10 mouse cellular contexts compared by ENCODE assay signal in the genomic region with DNA sequence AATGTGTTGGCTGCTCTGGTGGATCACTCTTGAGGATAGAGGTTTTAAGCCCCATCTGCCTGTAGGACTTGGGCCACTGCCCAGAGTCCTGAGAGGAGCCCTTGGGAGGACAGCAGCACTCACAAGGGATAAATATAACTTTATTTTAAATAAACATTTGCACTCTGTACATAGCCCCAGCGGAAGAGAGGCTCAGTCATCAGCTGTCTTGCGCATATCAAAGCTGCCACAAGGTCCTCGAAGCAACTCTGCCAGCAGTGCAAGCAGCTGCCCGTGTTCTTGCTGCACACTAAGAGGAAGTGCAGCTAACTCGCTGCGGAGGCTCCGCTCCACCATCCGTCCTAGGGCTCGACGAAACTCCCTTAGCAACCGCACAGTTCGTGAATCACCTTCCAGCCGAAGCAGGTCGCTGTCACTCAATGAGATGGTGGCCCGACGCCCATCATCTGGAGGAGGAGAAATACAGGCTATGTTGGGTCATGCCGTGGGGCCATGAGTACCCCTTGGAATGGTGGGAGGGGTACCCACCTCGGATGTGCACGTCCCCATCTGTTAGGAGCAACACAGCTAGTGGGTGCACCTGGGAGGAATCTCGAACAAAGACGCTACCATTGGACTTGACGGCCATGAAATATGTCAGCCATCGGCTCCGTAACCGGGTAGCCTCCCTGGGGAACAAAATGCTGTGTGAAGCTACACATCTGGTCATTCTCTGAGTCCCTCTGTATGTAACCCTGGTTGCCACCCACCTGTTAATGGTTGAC. TPM values are rescaled to one million over a fixed set of nuclear protein-coding genes. Genes with fewer than 3 reads are reported as not detected.
DNase-seq lines count a peak whose midpoint lies in the region; ATAC-seq and TF ChIP-seq lines count a peak whose summit lies in the region.
"Had no signal": no experiment of that assay in that cellular context is flagged by ENCODE, and none has a peak within 500 bp of the region (broad histone marks: within the 10 kb centered on the region; RNA-seq: fewer than 3 reads in every experiment).

No protein-coding gene starts in this region.

- DNase-seq in kidney, postnatal 14 days = peak; percentile 26
- peak; percentile 59 for DNase-seq in adipocyte (ENCODE audit: low spot score)
- peak; percentile 62 for DNase-seq in gastrocnemius, adult 18-20 months (ENCODE audit: low spot score)
- no peak for DNase-seq in liver, postnatal 0 days
- no peak for DNase-seq in adrenal gland, postnatal 4 days (ENCODE audit: low spot score in 2 of 2)
- DNase-seq in ovary, postnatal 14 days (ENCODE audit: low spot score) = no peak
- DNase-seq: thymus, adult 2 months had no signal

- no peaks in the 10 kb centered on the region for H3K27me3 ChIP-seq in kidney, embryonic 14.5 days (ENCODE audit: control insufficient read depth, insufficient read depth, low read length)
- H3K27me3 ChIP-seq in liver, postnatal 0 days (ENCODE audit: insufficient read depth, low read length) = no peaks in the 10 kb centered on the region
- H3K27me3 ChIP-seq: hindbrain, embryonic 15.5 days; midbrain, embryonic 13.5 days had no signal

- H3K4me3 ChIP-seq in kidney, embryonic 14.5 days (ENCODE audit: low read length) = no peak overlapping the region
- H3K4me3 ChIP-seq in liver, postnatal 0 days (ENCODE audit: low read depth, low read length) = no peak overlapping the region
- H3K4me3 ChIP-seq: hindbrain, embryonic 15.5 days; midbrain, embryonic 13.5 days had no signal

- H3K4me1 ChIP-seq in kidney, embryonic 14.5 days (ENCODE audit: control insufficient read depth, insufficient read depth, low read length) = no peaks in the 10 kb centered on the region
- no peaks in the 10 kb centered on the region for H3K4me1 ChIP-seq in liver, postnatal 0 days (ENCODE audit: insufficient read depth)
- H3K4me1 ChIP-seq: hindbrain, embryonic 15.5 days; midbrain, embryonic 13.5 days had no signal

- H3K27ac ChIP-seq in kidney, embryonic 14.5 days (ENCODE audit: low read depth, low read length) = no peak overlapping the region
- H3K27ac ChIP-seq in liver, postnatal 0 days (ENCODE audit: low read depth) = no peak overlapping the region
- H3K27ac ChIP-seq: hindbrain, embryonic 15.5 days; midbrain, embryonic 13.5 days had no signal

- no peak for ATAC-seq in kidney, embryonic 14.5 days (ENCODE audit: low FRiP score, low TSS enrichment)
- ATAC-seq in liver, postnatal 0 days = 0 out of 2 replicates have a peak, but pooled peaks have one; percentile 4
- ATAC-seq: midbrain, embryonic 13.5 days had no signal

- TF ChIP-seq EP300 in liver, postnatal 0 days (IDR thresholded peaks at IDR 0.05; ENCODE audit: low read depth) = no peak

- H3K9ac ChIP-seq in kidney, embryonic 14.5 days (ENCODE audit: low read depth, low read length) = no peak overlapping the region
- no peak overlapping the region for H3K9ac ChIP-seq in liver, postnatal 0 days (replicated peaks)
- H3K9ac ChIP-seq: hindbrain, embryonic 15.5 days; midbrain, embryonic 13.5 days had no signal

- H3K4me2 ChIP-seq in kidney, embryonic 14.5 days (replicated peaks; ENCODE audit: low read depth, low read length) = no peak overlapping the region
- H3K4me2 ChIP-seq in liver, postnatal 0 days (ENCODE audit: low read depth, low read length) = no peak overlapping the region
- H3K4me2 ChIP-seq: hindbrain, embryonic 15.5 days; midbrain, embryonic 13.5 days had no signal

- peaks cover 90% of the 10 kb centered on the region for H3K36me3 ChIP-seq in kidney, embryonic 14.5 days (ENCODE audit: control insufficient read depth, insufficient read depth, low read length)
- peaks cover 77% of the 10 kb centered on the region for H3K36me3 ChIP-seq in liver, postnatal 0 days (replicated peaks; ENCODE audit: insufficient read depth, low read length)

- no peak for TF ChIP-seq CTCF in liver, postnatal 0 days (IDR thresholded peaks at IDR 0.05; ENCODE audit: low read depth)

- 88% methylated on average over 25 of the region's 25 CpGs for WGBS in kidney, embryonic 14.5 days
- WGBS in liver, postnatal 0 days (ENCODE audit: insufficient replicate concordance) = 83% methylated on average over 25 of the region's 25 CpGs

- no peaks in the 10 kb centered on the region for H3K9me3 ChIP-seq in kidney, embryonic 14.5 days (ENCODE audit: control insufficient read depth, low read length)
- H3K9me3 ChIP-seq in liver, postnatal 0 days (ENCODE audit: low read length) = no peaks in the 10 kb centered on the region
- H3K9me3 ChIP-seq: hindbrain, embryonic 15.5 days; midbrain, embryonic 13.5 days had no signal

RNA-seq across cellular contexts. Expression of a gene that starts 33.1 kb away (rescaled TPM):
- 99.3 and 198 TPM in 2 replicates for polyA plus RNA-seq in kidney, embryonic 14.5 days (2014; fragmentation: Nextera tagmentation; extraction: Ambion mirVana)
- 10 to 100 TPM; 23.4 to 24.3 TPM for total RNA-seq in gastrocnemius, adult 18-20 months (2021)
- polyA plus RNA-seq in liver, postnatal 0 days (2015; fragmentation: Nextera tagmentation; extraction: Ambion mirVana) = 13.5 and 18.5 TPM in 2 replicates
- 100 to 1,000 TPM in 1 of 2 experiments, 10 to 100 TPM in 1; 90.4 to 100 TPM for total RNA-seq in adrenal gland, postnatal 4 days (2021)

RNA-seq across cellular contexts. Expression of a gene that starts 33.2 kb away (rescaled TPM):
- 122 and 142 TPM in 2 replicates for polyA plus RNA-seq in kidney, embryonic 14.5 days (2014; fragmentation: Nextera tagmentation; extraction: Ambion mirVana)
- total RNA-seq in gastrocnemius, adult 18-20 months (2021) = 10 to 100 TPM; 31.6 to 32.5 TPM
- polyA plus RNA-seq in liver, postnatal 0 days (2015; fragmentation: Nextera tagmentation; extraction: Ambion mirVana) = 19.0 and 24.8 TPM in 2 replicates
- 100 to 1,000 TPM; 102 to 111 TPM for total RNA-seq in adrenal gland, postnatal 4 days (2021)

Comparison
In these comparisons a context has a peak if more than half of its experiments do, and no peak if none do; other contexts are left out.
1. DNase-seq: peak in kidney, postnatal 14 days (single experiment), adipocyte (single experiment) and gastrocnemius, adult 18-20 months (single experiment); none in liver, postnatal 0 days (single experiment), adrenal gland, postnatal 4 days (0 of 2) and ovary, postnatal 14 days (single experiment).